Comparison of ENCODE assay signal across 10 mouse cellular contexts in genomic region chr7:65450158-65450557, GRCm38 (mm10).
A peak's percentile ranks its signal among the peaks of the same experiment; 100 is the strongest.
DNase-seq lines count a peak whose midpoint lies in the region; ATAC-seq and TF ChIP-seq lines count a peak whose summit lies in the region.
"Had no signal": no experiment of that assay in that cellular context is flagged by ENCODE, and none has a peak within 500 bp of the region (broad histone marks: within the 10 kb centered on the region; RNA-seq: fewer than 3 reads in every experiment).

No protein-coding gene starts in this region.

- H3K4me3 ChIP-seq in layer of hippocampus, adult 2 months: no peak overlapping the region
- H3K4me3 ChIP-seq in forebrain, embryonic 16.5 days (replicated peaks; ENCODE audit: low read length): no peak overlapping the region
- H3K4me3 ChIP-seq in midbrain, embryonic 14.5 days (replicated peaks; ENCODE audit: low read depth, low read length): no peak overlapping the region

- H3K9me3 ChIP-seq in forebrain, embryonic 16.5 days (ENCODE audit: control insufficient read depth, low read length): no peaks in the 10 kb centered on the region
- H3K9me3 ChIP-seq in midbrain, embryonic 14.5 days (ENCODE audit: control insufficient read depth, low read length): no peaks in the 10 kb centered on the region

- ATAC-seq in forebrain, embryonic 16.5 days: peak; percentile 89
- ATAC-seq in midbrain, embryonic 14.5 days (ENCODE audit: low FRiP score, low TSS enrichment): peak; percentile 68

- H3K36me3 ChIP-seq in forebrain, embryonic 16.5 days (ENCODE audit: control insufficient read depth, insufficient read depth): no peaks in the 10 kb centered on the region
- H3K36me3 ChIP-seq in midbrain, embryonic 14.5 days (ENCODE audit: control insufficient read depth, insufficient read depth, low read length): no peaks in the 10 kb centered on the region

- no peak for TF ChIP-seq CTCF in layer of hippocampus, adult 2 months (conservative IDR thresholded peaks at IDR 0.05)

- no peak overlapping the region for H3K4me2 ChIP-seq in forebrain, embryonic 16.5 days (ENCODE audit: low read length)
- H3K4me2 ChIP-seq in midbrain, embryonic 14.5 days (ENCODE audit: low read length): no peak overlapping the region

- peaks cover 10% of the 10 kb centered on the region for H3K4me1 ChIP-seq in forebrain, embryonic 16.5 days (replicated peaks; ENCODE audit: control insufficient read depth, insufficient read depth, low read length)
- peaks cover 5% of the 10 kb centered on the region for H3K4me1 ChIP-seq in midbrain, embryonic 14.5 days (ENCODE audit: control insufficient read depth, insufficient read depth, low read length)

- H3K27me3 ChIP-seq in forebrain, embryonic 16.5 days (replicated peaks; ENCODE audit: control insufficient read depth, insufficient read depth, low read length): no peaks in the 10 kb centered on the region
- H3K27me3 ChIP-seq in midbrain, embryonic 14.5 days (ENCODE audit: control insufficient read depth, insufficient read depth, low read length): no peaks in the 10 kb centered on the region

- peak overlapping the region; percentile 78 for H3K27ac ChIP-seq in layer of hippocampus, adult 2 months
- no peak overlapping the region for H3K27ac ChIP-seq in forebrain, embryonic 16.5 days (ENCODE audit: low read length)
- no peak overlapping the region for H3K27ac ChIP-seq in midbrain, embryonic 14.5 days (replicated peaks; ENCODE audit: low read depth, low read length)
- H3K27ac ChIP-seq: liver, embryonic 14.5 days had no signal

- no peak overlapping the region for H3K9ac ChIP-seq in forebrain, embryonic 16.5 days (replicated peaks; ENCODE audit: low read depth, low read length)
- H3K9ac ChIP-seq in midbrain, embryonic 14.5 days (replicated peaks; ENCODE audit: low read length): no peak overlapping the region
- H3K9ac ChIP-seq: liver, embryonic 14.5 days had no signal

- 16% methylated on average over 5 of the region's 5 CpGs for WGBS in forebrain, embryonic 16.5 days
- WGBS in midbrain, embryonic 14.5 days: 6% methylated on average over 5 of the region's 5 CpGs

- peak; percentile 39 to 61 for DNase-seq in layer of hippocampus, adult 2 months (ENCODE audit: low spot score in 2 of 2)
- no peak for DNase-seq in layer of hippocampus, adult 11-12 months (ENCODE audit: low spot score)
- peak; percentile 42 for DNase-seq in brain, adult 2 months (ENCODE audit: low read depth, low spot score)
- peak; percentile 65 for DNase-seq in midbrain, embryonic 14.5 days
- DNase-seq in testis, postnatal 10 days (ENCODE audit: low spot score): no peak
- DNase-seq in lung, postnatal 10 days: no peak
- DNase-seq in adrenal gland, adult 8-10 months: no peak
- DNase-seq: heart, postnatal 14 days had no signal

Comparison
In these comparisons a context has a peak if more than half of its experiments do, and no peak if none do; other contexts are left out.
1. DNase-seq: peak in layer of hippocampus, adult 2 months (2 of 2), brain, adult 2 months (single experiment) and midbrain, embryonic 14.5 days (single experiment); none in layer of hippocampus, adult 11-12 months (single experiment), testis, postnatal 10 days (single experiment), lung, postnatal 10 days (single experiment) and adrenal gland, adult 8-10 months (single experiment).